Mouse (Mus musculus) forebrain, embryonic 16.5 days (tissue): ENCODE measurements around the gene Syne1. TPM values are rescaled to one million over a fixed set of nuclear protein-coding genes. Genes with fewer than 3 reads are reported as not detected.

Source experiments
- ATAC-seq: fragments of 200-750 bp; cut with Nextera tagmentation; 2 replicates; pipeline ENCODE4 v1.8.0; 2017; ENCODE audit warnings: mild to moderate bottlenecking, moderate library complexity
- H3K27ac ChIP-seq: fragments of 300-500 bp; sonication (generic); 2 replicates; pipeline ENCODE4 v1.5.1; 2014; ENCODE audit warnings: low read length, control low read depth
- H3K27me3 ChIP-seq: fragments of 300-500 bp; sonication (generic); replicated peaks from 2 replicates; pipeline ENCODE4 v1.6.1; 2014; ENCODE audit warnings: low read length; ENCODE audit not compliant: control insufficient read depth, insufficient read depth
- H3K36me3 ChIP-seq: fragments of 300-500 bp; sonication (generic); 2 replicates; pipeline ENCODE4 v1.6.1; 2014; ENCODE audit not compliant: control insufficient read depth, insufficient read depth
- H3K4me1 ChIP-seq: fragments of 300-500 bp; sonication (generic); replicated peaks from 2 replicates; pipeline ENCODE4 v1.6.1; 2014; ENCODE audit warnings: low read length; ENCODE audit not compliant: control insufficient read depth, insufficient read depth
- H3K4me2 ChIP-seq: fragments of 300-500 bp; sonication (generic); 2 replicates; pipeline ENCODE4 v1.6.1; 2014; ENCODE audit warnings: mild to moderate bottlenecking, low read length, control low read depth
- H3K4me3 ChIP-seq: fragments of 300-500 bp; sonication (generic); replicated peaks from 2 replicates; pipeline ENCODE4 v1.5.1; 2014; ENCODE audit warnings: mild to moderate bottlenecking, low read length, control low read depth
- H3K9ac ChIP-seq: fragments of 300-500 bp; sonication (generic); replicated peaks from 2 replicates; pipeline ENCODE4 v1.6.1; 2014; ENCODE audit warnings: low read depth, low read length, control low read depth
- H3K9me3 ChIP-seq: fragments of 300-500 bp; sonication (generic); 2 replicates; pipeline ENCODE4 v1.6.1; 2016; ENCODE audit warnings: low read length; ENCODE audit not compliant: control insufficient read depth
- WGBS: fragments of 180-500 bp; shearing (Covaris S2); extraction: QIAGEN DNeasy Blood & Tissue Kit; methylation state at CpG from one replicate; pipeline ENCODE4 v1.1.7; 2014; 5-methylcytosine and 5-hydroxymethylcytosine counted together
- polyA plus RNA-seq: library from polyadenylated mRNA; unstranded; fragments of >200 nt; fragmentation: Nextera tagmentation; extraction: Ambion mirVana; gene quantifications from 2 replicates; pipeline ENCODE4 v1.2.1, GENCODE M21; 2015

The Syne1 gene
- polyA plus RNA-seq, 1 experiment from 2014 or later: 7.5 TPM

- 0% methylated on average over 13 of the region's 13 CpGs for WGBS
- peak; percentile 99 for ATAC-seq
These were observed 356.5 kb downstream of the Syne1 start for GRCm38 (mm10) chr10:5194671-5195234.

GRCm38 (mm10) chr10:5194081-5194670, 357.1 kb downstream of the Syne1 start:
- ATAC-seq: peak; percentile 65
- peak overlapping the region; percentile 49 for H3K9ac ChIP-seq
- peak overlapping the region; percentile 45 for H3K4me3 ChIP-seq
- H3K27me3 ChIP-seq: no peaks in the 10 kb centered on the region
- H3K9me3 ChIP-seq: no peaks in the 10 kb centered on the region
- H3K27ac ChIP-seq: peak overlapping the region; percentile 68
- H3K4me2 ChIP-seq: peak overlapping the region; percentile 79
- under 1% methylated on average over 13 of the region's 13 CpGs for WGBS
- H3K4me1 ChIP-seq: 0 out of 2 replicates have a peak, but pooled peaks cover 2% of the 10 kb centered on the region
- H3K36me3 ChIP-seq: no peaks in the 10 kb centered on the region

More at GRCm38 (mm10) chr10:5194671-5195234, 356.5 kb downstream of the Syne1 start:
- Histone ChIP-seq H3K9ac (peak overlapping the region; percentile 49), H3K4me2 (peak overlapping the region; percentile 79), H3K9me3 (no peaks in the 10 kb centered on the region), H3K36me3 (no peaks in the 10 kb centered on the region), H3K27me3 (no peaks in the 10 kb centered on the region), H3K4me1 (0 out of 2 replicates have a peak, but pooled peaks cover 2% of the 10 kb centered on the region), H3K27ac (peak overlapping the region; percentile 68), H3K4me3 (peak overlapping the region; percentile 45)

- H3K36me3 ChIP-seq: no peaks in the 10 kb centered on the region
- no peak for ATAC-seq
- H3K4me2 ChIP-seq: no peak overlapping the region
These were observed 358.3 kb downstream of the Syne1 start for GRCm38 (mm10) chr10:5192861-5193490.

GRCm38 (mm10) chr10:5190756-5191155, 360.5 kb downstream of the Syne1 start:
- ATAC-seq: no peak
- Histone ChIP-seq H3K9ac (no peak overlapping the region), H3K36me3 (no peaks in the 10 kb centered on the region), H3K27me3 (no peaks in the 10 kb centered on the region), H3K4me2 (no peak overlapping the region), H3K4me3 (no peak overlapping the region), H3K4me1 (0 out of 2 replicates have a peak, but pooled peaks cover 2% of the 10 kb centered on the region), H3K9me3 (no peaks in the 10 kb centered on the region), H3K27ac (no peak overlapping the region)
- WGBS: 74% methylated on average over 4 of the region's 4 CpGs

More at GRCm38 (mm10) chr10:5192861-5193490, 358.3 kb downstream of the Syne1 start:
- Histone ChIP-seq H3K4me3 (no peak overlapping the region), H3K27me3 (no peaks in the 10 kb centered on the region), H3K9me3 (no peaks in the 10 kb centered on the region), H3K27ac (no peak overlapping the region), H3K4me1 (0 out of 2 replicates have a peak, but pooled peaks cover 2% of the 10 kb centered on the region), H3K9ac (no peak overlapping the region)
- 83% methylated on average over 9 of the region's 9 CpGs for WGBS

GRCm38 (mm10) chr10:5188890-5189289, 362.4 kb downstream of the Syne1 start:
- Histone ChIP-seq H3K4me1 (no peaks in the 10 kb centered on the region), H3K27ac (no peak overlapping the region), H3K9ac (no peak overlapping the region), H3K4me3 (no peak overlapping the region), H3K9me3 (no peaks in the 10 kb centered on the region), H3K27me3 (no peaks in the 10 kb centered on the region), H3K4me2 (no peak overlapping the region), H3K36me3 (no peaks in the 10 kb centered on the region)
- no peak for ATAC-seq

GRCm38 (mm10) chr10:5185156-5186083, 365.9 kb downstream of the Syne1 start:
- no peak for ATAC-seq
- Histone ChIP-seq H3K27me3 (no peaks in the 10 kb centered on the region), H3K36me3 (no peaks in the 10 kb centered on the region), H3K4me3 (no peak overlapping the region), H3K4me2 (no peak overlapping the region), H3K4me1 (no peaks in the 10 kb centered on the region), H3K9ac (no peak overlapping the region), H3K27ac (no peak overlapping the region), H3K9me3 (no peaks in the 10 kb centered on the region)
- WGBS: 86% methylated on average over 19 of the region's 19 CpGs

GRCm38 (mm10) chr10:5181771-5182176, 369.5 kb downstream of the Syne1 start:
- ATAC-seq: no peak
- Histone ChIP-seq H3K9ac (no peak overlapping the region), H3K4me3 (no peak overlapping the region), H3K27ac (no peak overlapping the region), H3K9me3 (no peaks in the 10 kb centered on the region), H3K4me1 (no peaks in the 10 kb centered on the region), H3K27me3 (no peaks in the 10 kb centered on the region), H3K36me3 (no peaks in the 10 kb centered on the region), H3K4me2 (no peak overlapping the region)
- 86% methylated on average over 4 of the region's 4 CpGs for WGBS

- WGBS: 82% methylated on average over 3 of the region's 3 CpGs
- H3K4me2 ChIP-seq: no peak overlapping the region
- no peak overlapping the region for H3K4me3 ChIP-seq
- no peak overlapping the region for H3K27ac ChIP-seq
- ATAC-seq: no peak
- H3K27me3 ChIP-seq: no peaks in the 10 kb centered on the region
- no peak overlapping the region for H3K9ac ChIP-seq
- H3K36me3 ChIP-seq: no peaks in the 10 kb centered on the region
- H3K9me3 ChIP-seq: no peaks in the 10 kb centered on the region
- H3K4me1 ChIP-seq: no peaks in the 10 kb centered on the region
These were observed 371.4 kb downstream of the Syne1 start for GRCm38 (mm10) chr10:5179891-5180290.
